Mouse (Mus musculus) myocyte (in vitro differentiated cells): ENCODE results near the gene Zpr1.

ENCODE experiments used
- CEBPB ChIP-seq: IDR thresholded peaks from 2 replicates; pipeline ENCODE4 v1.6.1; 2011; ENCODE audit warnings: mild to moderate bottlenecking, moderate library complexity; ENCODE audit not compliant: poor library complexity, insufficient read depth, severe bottlenecking
- E2F4 ChIP-seq: IDR thresholded peaks from one replicate; pipeline ENCODE4 v1.6.1; 2011; ENCODE audit warnings: mild to moderate bottlenecking, control low read depth, moderate library complexity; ENCODE audit not compliant: insufficient read depth
- POLR2A ChIP-seq: IDR thresholded peaks from one replicate; pipeline ENCODE4 v1.6.1; 2011; ENCODE audit warnings: low read depth, mild to moderate bottlenecking, control low read depth, moderate library complexity; ENCODE audit not compliant: insufficient read length
- TCF12 ChIP-seq: IDR thresholded peaks from one replicate; pipeline ENCODE4 v1.6.1; 2011; ENCODE audit warnings: mild to moderate bottlenecking, control low read depth; ENCODE audit not compliant: poor library complexity, insufficient read depth, severe bottlenecking

DNA sequence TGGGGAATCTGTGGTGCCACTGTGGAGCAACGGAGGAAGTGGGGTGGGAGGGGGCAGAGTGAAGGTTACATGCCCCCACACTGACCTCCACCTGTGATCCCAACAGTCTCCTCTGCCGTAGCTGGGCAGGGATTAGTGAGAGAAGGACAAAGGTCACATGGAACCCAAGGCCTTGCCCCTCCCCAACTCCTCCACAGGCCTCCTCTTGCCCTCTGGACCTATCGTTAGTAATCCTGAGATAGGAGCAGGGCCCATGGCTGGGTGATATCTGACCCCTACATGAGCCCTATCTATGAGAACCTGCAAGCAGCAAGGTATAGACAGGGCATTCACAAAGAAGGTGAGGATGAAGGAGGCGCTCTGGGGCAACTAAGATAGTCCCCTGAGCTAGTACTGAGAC, 37.2 kb upstream of the Zpr1 start:
- TF ChIP-seq POLR2A (no peak), TCF12 (no peak), E2F4 (no peak), CEBPB (no peak)
